Mouse (Mus musculus) retina, embryonic 14.5 days (tissue): ENCODE results near the gene Kcng4.
A peak's percentile ranks its signal among the peaks of the same experiment; 100 is the strongest.

ENCODE experiments used
- DNase-seq: peaks from one replicate; pipeline ENCODE4 v3.0.0-alpha.2; 2015; ENCODE audit warnings: low spot score

Gene Kcng4

DNA sequence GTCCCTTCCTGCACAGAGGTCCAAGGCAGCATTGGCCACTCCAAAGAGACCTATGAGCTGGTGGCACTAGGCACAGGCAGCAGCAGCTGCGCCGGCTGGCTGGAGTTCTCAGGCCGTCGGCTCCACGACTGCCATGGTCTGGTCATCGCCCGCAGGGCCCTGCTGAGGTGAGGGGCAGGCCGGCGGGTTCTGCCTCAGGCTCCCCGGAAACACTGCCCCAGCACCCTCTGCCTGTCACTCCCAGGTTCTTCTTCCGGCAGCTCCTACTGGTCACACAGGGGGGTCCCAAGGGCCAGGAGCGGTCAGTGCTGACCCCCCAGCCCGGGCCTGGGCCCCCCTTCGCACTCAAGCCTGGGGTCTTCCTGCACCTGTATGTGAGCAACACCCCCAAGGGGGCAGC, 20.4 kb downstream of the Kcng4 start:
- no peak for DNase-seq

DNA sequence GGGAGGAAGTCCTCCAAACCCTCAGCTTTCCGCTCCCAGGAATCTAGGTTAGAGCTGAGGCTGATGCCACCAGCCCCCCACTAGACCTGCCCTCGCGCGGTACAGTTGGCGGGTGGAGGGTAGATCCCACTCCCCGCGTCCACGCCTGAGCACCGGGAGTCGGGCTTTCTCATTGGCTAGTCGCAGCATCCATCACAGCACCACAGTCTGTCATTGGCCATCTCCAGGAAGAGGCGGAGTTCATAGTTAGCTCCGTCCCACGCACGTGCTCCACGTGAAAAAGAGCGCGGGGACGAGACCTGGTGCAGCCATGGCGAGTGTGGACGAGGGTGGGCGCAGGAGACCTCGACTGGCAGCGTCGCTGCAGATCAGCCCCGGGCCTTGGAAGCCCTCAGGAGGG, 23.0 kb downstream of the Kcng4 start, which contains the start of gene Adad2:
Gene Adad2 (plus strand): TSS at position 277 of the 400 bp plus-strand sequence.
- DNase-seq: no peak

DNA sequence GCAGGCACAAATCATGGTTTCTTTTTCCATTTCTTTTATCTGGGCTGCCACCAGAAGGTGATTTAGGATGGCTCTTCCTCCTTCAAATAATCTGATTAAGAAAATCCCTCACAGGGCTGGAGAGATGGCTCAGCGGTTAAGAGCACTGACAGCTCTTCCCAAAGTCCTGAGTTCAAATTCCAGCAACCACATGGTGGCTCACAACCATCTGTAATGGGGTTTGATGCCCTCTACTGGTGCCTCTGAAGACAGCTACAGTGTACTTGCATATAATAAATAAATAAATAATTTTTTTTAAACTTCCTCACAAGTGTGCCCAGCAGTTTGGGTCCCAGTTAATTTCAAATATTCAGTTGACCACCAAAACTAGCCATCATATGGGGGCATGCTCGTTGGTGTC, 29.3 kb downstream of the Kcng4 start:
- no peak for DNase-seq

DNA sequence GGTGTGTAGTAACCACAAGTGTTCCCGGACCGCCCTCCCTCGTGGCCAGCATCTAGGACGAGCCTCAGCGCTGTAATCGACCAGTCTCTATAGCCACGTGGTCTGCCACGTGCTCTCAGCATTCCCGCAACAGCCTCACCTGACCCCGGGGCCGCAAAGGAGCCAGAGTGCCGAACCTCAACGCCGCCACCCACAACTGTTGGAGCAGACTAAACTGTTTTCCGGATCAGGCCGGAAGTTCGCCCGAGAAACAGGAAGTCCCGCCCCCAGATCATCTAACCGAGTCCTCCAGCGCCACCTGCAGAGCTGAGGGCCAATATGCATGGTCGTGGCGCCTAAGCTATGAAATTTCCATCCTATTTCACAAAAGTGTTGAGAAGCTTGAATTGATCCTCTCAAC, 30.5 kb downstream of the Kcng4 start, which contains the start of gene Taf1c:
Gene Taf1c (minus strand): TSS at position 227 of the 400 bp plus-strand sequence.
- DNase-seq: peak; percentile 99

DNA sequence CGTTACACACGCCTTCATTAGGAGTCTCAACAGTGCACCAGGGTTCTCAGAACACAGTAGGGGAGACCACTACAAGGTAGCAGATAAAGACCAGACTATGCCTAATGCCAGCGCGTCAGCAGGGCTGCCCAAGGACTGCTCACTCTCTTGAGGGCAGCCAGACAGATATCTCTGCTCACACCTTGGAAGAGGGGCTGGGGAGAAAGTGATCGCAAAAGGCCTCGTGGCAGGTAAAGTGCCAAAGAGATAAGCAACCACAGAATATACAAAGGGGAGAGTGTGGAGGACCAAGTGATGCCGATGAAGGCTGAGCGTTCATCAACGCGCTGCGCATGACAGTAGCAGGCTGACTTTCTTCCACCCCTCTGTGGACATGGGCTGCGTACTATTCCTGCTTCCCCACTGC, 31.1 kb downstream of the Kcng4 start:
- no peak for DNase-seq

DNA sequence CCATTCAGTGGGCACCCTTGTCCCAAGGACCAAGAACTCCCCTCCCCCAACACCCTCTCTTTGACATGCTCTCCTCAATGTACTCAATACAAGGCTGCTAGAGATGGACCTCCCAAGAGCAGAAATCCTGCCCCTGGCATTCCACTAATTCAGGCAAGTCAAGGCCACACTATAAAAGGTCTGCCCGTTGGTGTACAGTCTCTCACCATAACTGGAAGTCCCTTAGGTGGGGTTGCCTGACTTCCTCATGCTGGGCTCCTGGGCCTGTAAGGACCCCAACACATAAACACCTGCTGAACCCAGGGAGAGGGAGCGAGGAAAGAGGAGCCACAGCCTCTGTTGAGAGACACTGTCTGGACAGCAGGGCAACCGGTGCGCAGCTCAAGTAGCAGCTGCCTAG, 31.7 kb downstream of the Kcng4 start:
- no peak for DNase-seq

DNA sequence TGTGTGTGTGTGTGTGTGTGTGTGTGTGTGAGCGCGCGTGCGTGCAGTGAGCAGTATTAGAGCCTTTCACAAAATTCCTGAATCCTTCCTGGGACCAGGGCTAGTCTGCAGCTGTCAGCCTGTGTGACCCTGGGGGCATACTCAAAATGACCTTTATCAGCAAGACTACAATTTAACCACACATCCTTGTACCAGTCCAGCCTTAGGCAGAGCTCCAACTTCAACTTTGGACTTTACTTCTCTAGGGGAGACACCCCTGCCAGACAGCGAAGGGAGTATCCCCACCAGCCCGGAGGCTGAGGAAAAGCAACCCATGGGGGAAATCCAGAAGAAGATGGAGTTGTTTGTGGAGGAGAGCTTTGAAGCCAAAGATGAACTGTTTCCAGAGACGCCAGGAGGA, 44.0 kb downstream of the Kcng4 start:
- DNase-seq: no peak

DNA sequence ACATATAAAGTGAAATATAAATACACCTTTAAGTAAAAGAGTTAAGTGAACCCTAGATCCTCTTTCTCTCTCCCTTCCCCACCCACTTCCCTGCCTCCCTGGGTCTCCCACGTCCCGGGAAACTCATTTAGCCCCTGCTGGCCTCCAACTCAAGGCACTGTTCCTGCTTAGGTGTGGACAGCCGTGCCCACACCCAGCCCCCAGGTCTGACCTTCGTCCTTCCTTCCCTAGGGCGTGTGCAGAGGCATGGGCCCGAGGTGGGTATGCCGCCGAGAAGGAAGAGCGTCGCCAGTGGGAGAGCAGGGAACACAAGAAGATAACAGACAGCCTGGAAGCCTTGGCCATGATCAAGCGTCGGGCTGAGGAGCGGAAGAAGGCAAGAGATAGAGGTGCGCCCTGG, 45.1 kb downstream of the Kcng4 start:
- no peak for DNase-seq

DNA sequence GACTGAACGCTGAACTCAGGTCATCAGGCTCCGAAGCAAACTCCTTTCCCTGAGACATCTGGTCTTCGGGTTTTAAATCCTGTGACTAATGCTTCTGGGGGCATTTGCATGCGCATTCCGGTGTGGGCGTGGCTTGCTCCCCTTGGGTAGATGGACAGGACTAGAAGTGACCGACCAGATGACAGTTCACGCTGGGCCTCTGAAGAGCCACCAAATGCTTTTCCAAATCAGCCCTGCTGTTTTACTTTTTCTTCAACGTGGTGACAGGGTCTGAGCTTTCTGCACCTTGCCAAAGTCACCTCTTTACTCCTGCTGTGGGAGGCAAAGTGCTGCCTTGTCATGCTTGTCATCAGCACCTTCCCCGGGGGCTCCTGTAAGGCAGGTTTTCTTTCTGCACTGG, 46.6 kb downstream of the Kcng4 start:
- no peak for DNase-seq

DNA sequence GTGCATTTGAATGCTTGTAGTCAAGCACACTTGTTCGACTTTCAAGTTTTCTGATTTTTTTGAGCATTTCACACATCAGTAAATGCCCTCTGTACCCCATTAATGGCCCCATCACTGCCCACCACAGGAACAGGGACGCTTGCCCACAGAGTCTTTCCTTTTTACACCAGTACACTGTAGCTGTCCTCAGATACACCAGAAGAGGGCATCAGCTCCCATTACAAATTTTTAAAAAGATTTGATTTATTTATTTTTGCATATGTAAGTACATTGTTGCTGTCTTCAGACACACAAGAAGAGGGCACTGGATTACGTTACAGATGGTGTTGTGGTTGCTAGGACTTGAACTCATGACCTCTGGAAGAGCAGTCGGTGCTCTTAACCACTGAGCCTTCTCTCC, 47.2 kb downstream of the Kcng4 start:
- DNase-seq: no peak

DNA sequence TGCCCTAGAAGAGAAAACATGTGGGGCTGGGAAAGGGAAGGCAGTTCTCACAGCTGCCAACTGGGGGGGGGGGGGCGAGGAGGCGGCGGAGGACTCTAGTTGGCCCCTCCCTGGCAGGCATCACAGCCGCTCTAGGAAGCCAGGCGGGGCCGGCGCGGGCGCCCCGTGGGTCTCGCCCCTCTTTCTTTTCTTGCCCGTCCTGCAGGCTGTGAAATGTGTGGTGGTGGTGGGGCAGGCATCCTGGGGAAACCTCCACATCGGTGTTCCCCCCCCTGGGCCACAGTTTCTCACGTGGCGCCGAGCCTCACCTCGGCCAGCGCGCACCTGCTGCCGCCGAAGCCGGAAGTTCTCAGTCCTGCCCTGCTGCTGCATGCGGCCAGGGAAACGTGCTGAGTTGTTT, 49.6 kb downstream of the Kcng4 start:
- DNase-seq: no peak

DNA sequence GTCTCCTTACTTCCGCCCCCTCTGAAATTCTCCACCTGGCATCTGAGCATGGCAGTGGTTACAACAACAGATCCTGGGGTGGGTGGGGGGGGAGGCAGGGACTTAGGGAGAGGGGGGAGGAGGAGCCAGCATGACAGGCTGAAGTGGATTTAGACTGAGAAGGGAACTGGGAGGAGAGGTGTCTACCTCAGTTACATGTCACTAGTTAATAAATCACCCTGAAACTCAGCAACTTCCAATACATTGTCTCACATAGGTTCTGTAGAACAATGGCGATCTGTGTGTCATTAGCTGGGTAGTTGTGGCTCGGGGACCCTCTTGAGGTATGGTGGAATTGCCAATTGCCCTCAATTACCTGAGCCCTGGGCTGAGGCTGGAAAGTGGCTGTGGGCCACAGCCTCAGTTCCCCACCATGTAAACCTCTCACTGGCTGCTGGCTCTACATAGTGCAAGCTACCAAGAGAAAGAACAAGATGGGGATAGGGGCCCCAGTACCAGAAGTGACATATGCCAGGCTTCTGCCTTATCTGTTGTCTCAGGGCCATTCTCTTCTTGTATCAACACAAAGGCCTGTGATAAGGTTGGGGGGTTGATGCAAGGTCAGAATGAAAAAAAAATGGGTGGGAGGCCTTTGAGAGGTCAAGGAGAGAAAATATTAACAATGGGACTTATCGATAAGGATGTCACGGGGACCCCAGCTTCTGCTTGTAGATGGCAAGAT, 54.9 kb downstream of the Kcng4 start:
- no peak for DNase-seq

DNA sequence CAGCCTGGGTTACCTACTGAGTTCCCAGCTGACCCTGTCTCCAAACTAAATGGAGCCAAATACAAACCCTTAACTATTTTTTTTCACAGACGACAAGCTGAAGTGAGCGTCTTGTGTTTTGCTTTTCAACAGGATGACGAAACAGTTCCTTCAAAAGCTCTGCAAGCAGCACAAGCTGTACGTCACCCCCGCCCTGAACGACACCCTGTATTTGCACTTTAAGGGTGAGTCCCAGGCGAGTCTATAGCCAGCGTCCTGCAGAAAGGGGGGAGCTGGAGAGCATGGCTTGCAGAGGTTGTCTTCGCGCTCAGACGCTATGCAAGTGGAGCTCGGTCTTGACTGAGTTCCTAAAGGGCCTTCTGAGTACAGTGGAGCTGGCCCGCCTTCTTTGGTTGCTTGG, 56.4 kb downstream of the Kcng4 start:
- DNase-seq: no peak

DNA sequence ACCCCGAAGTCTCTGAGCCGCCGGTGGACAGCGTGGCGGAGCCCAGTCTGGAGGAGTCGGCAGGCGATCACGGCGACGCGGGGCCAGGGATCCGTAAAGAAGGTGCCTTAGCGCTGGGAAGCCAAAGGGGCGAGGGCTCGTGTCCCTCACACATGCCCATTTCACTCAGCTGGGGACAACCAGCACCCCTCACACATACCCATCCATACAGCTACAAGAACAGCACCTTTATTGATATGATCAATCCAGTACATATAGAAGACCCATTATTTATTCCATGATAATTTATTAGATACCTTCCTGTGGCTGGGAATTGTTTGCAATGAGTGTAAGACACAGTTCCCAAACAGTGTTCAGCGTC, 60.1 kb downstream of the Kcng4 start:
- no peak for DNase-seq

DNA sequence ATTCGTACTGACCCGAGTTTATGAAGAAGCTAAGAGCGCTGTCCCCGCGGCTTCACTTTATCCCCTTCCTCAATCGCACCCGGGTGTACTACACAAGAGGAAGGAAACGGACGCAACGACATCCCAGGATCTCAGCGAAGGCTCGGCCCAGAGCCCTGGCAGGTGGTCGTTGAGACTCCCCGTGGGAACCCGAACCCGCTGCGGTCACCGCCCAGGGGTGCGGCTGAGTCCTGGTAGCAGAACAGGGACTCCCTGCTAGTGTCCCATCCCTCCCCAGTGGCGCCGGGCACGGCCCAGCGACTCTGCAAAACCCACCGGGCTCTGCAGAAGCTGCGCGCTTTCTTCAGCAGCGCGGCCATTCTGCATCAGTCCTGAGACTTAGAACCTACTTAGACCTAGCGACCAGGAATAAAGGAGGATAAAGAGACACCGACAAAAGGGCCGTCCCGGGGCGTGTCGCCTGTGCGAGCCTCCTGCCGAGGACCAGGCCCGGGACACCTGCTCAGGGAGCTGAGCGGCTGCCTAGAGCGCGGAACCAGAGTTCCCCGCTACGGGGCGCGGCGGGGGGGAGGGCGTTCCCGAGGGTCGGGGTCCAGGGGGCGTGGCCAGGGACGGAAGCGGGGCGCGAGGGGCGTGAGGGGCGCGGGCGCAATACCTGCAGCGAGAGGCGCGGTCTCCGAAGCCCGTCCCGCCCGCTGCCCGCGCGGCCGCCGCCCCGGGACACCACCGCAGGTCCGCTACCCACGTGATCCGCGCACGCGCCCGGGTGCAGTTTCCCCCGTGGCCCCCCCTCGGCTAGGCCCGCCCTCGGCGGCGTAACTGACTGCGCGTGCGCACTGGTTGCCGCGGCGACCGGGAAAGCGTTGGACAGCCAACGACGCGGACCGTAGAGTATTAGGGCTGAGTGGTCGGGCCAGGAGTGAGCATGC, 60.8 kb downstream of the Kcng4 start, which contains the start of the genes Hsdl1 and Dnaaf1:
Gene Hsdl1 (minus strand): TSS at position 747 of the 929 bp plus-strand sequence.
Gene Dnaaf1 (plus strand): TSS at position 799 of the 929 bp plus-strand sequence.
- peak; percentile 93 for DNase-seq
